Mouse (Mus musculus) yolk sac, embryonic 10.5 days (tissue): ENCODE measurements around the gene Capns1.
"Not testable (repeated sequence)": the region's sequence is repeated elsewhere in the genome, so short reads cannot be mapped to it uniquely, and the experiment has no call there.

Experiments used
- DNase-seq: peaks from one replicate; pipeline ENCODE4 v3.0.0-alpha.2; 2017; ENCODE audit warnings: low spot score

Gene Capns1

GRCm38 (mm10) chr7:30198481-30198971 is at the start of gene Capns1:
TSS of gene Capns1 (minus strand) at chr7:30198811.
- DNase-seq = peak; percentile 69

GRCm38 (mm10) chr7:30237374-30237773 is 38.8 kb upstream of the Capns1 start:
- DNase-seq = not testable (repeated sequence)

- DNase-seq = no peak
These were observed 37.0 kb upstream of the Capns1 start, which contains the start of gene Ovol3 for GRCm38 (mm10) chr7:30235625-30236024. TSS of gene Ovol3 (minus strand) at chr7:30235725.

GRCm38 (mm10) chr7:30235091-30235490 is 36.5 kb upstream of the Capns1 start:
- no peak for DNase-seq

GRCm38 (mm10) chr7:30234276-30234858 is 35.8 kb upstream of the Capns1 start:
- no peak for DNase-seq

GRCm38 (mm10) chr7:30233387-30233786 is 34.8 kb upstream of the Capns1 start:
- DNase-seq = no peak

GRCm38 (mm10) chr7:30232631-30233148 is 34.1 kb upstream of the Capns1 start:
- DNase-seq = peak; percentile 45

GRCm38 (mm10) chr7:30231669-30232454 is 33.3 kb upstream of the Capns1 start, which contains the start of the genes Polr2i and Tbcb:
TSS of gene Polr2i (plus strand) at chr7:30231948.
TSS of gene Tbcb (minus strand) at chr7:30232272.
- peak; percentile 98 for DNase-seq

GRCm38 (mm10) chr7:30231328-30231668 is 32.7 kb upstream of the Capns1 start:
- no peak for DNase-seq

- DNase-seq = no peak
These were observed 25.6 kb upstream of the Capns1 start for GRCm38 (mm10) chr7:30224206-30224605.

- DNase-seq = no peak
These were observed 23.6 kb upstream of the Capns1 start for GRCm38 (mm10) chr7:30222205-30222604.

GRCm38 (mm10) chr7:30221433-30221832 is 22.8 kb upstream of the Capns1 start:
- no peak for DNase-seq

- DNase-seq = no peak
These were observed 21.4 kb upstream of the Capns1 start for GRCm38 (mm10) chr7:30220008-30220356.

- peak; percentile 46 for DNase-seq
These were observed 20.8 kb upstream of the Capns1 start for GRCm38 (mm10) chr7:30219293-30220007.

GRCm38 (mm10) chr7:30217277-30217676 is 18.7 kb upstream of the Capns1 start:
- DNase-seq = no peak

- peak; percentile 79 for DNase-seq
These were observed 18.1 kb upstream of the Capns1 start for GRCm38 (mm10) chr7:30216723-30217151.

- DNase-seq = no peak
These were observed 17.3 kb upstream of the Capns1 start for GRCm38 (mm10) chr7:30215875-30216274.

GRCm38 (mm10) chr7:30213881-30214280 is 15.3 kb upstream of the Capns1 start:
- DNase-seq = no peak

- DNase-seq = no peak
These were observed 12.4 kb upstream of the Capns1 start for GRCm38 (mm10) chr7:30211025-30211424.

- not testable (repeated sequence) for DNase-seq
These were observed 7.8 kb upstream of the Capns1 start for GRCm38 (mm10) chr7:30206364-30206763.

GRCm38 (mm10) chr7:30205383-30205782 is 6.8 kb upstream of the Capns1 start:
- no peak for DNase-seq

- DNase-seq = no peak
These were observed 5.8 kb upstream of the Capns1 start for GRCm38 (mm10) chr7:30204380-30204779.
